Mouse (Mus musculus): ENCODE measurements around the gene Slc35f1.

Slc35f1 gene

GRCm38 (mm10) chr10:52690334-52690991 is at the start of gene Slc35f1:
Gene Slc35f1 (plus strand): TSS chr10:52690533.
- peak; percentile 91 for DNase-seq

- DNase-seq = no peak
Measured at GRCm38 (mm10) chr10:52671234-52671633, 19.1 kb upstream of the Slc35f1 start.

- DNase-seq = peak; percentile 37
Measured at GRCm38 (mm10) chr10:52690992-52691731, 829 bp downstream of the Slc35f1 start.

GRCm38 (mm10) chr10:52703688-52704087 is 13.4 kb downstream of the Slc35f1 start:
- DNase-seq = no peak

- DNase-seq = peak; percentile 63
Measured at GRCm38 (mm10) chr10:52704101-52705051, 14.0 kb downstream of the Slc35f1 start.

- peak; percentile 16 for DNase-seq
Measured at GRCm38 (mm10) chr10:52709482-52709881, 19.1 kb downstream of the Slc35f1 start.

- DNase-seq = no peak
Measured at GRCm38 (mm10) chr10:52712166-52712565, 21.8 kb downstream of the Slc35f1 start.

- DNase-seq = no peak
Measured at GRCm38 (mm10) chr10:52714557-52714956, 24.2 kb downstream of the Slc35f1 start.

- DNase-seq = no peak
Measured at GRCm38 (mm10) chr10:52715146-52715545, 24.8 kb downstream of the Slc35f1 start.

- no peak for DNase-seq
Measured at GRCm38 (mm10) chr10:52718199-52718917, 28.0 kb downstream of the Slc35f1 start.

GRCm38 (mm10) chr10:52726674-52727073 is 36.3 kb downstream of the Slc35f1 start:
- DNase-seq = no peak

GRCm38 (mm10) chr10:52742671-52743379 is 52.5 kb downstream of the Slc35f1 start:
- DNase-seq = peak; percentile 32

- no peak for DNase-seq
Measured at GRCm38 (mm10) chr10:52743831-52744230, 53.5 kb downstream of the Slc35f1 start.

GRCm38 (mm10) chr10:52748028-52748597 is 57.8 kb downstream of the Slc35f1 start:
- DNase-seq = no peak

- no peak for DNase-seq
Measured at GRCm38 (mm10) chr10:52755949-52756679, 65.8 kb downstream of the Slc35f1 start.

GRCm38 (mm10) chr10:52757496-52758260 is 67.3 kb downstream of the Slc35f1 start:
- DNase-seq = no peak

- DNase-seq = no peak
Measured at GRCm38 (mm10) chr10:52758589-52758988, 68.3 kb downstream of the Slc35f1 start.

- DNase-seq = no peak
Measured at GRCm38 (mm10) chr10:52760527-52760926, 70.2 kb downstream of the Slc35f1 start.

GRCm38 (mm10) chr10:52779926-52780485 is 89.7 kb downstream of the Slc35f1 start:
- no peak for DNase-seq

- DNase-seq = peak; percentile 19
Measured at GRCm38 (mm10) chr10:52787075-52787474, 96.7 kb downstream of the Slc35f1 start.

Measured in right cerebral cortex, postnatal 14 days (tissue).